Mouse (Mus musculus): ENCODE results near the gene Taf15. TPM values are rescaled to one million over a fixed set of nuclear protein-coding genes. Genes with fewer than 3 reads are reported as not detected.

The Taf15 gene
- total RNA-seq (2021), result 10 to 100 TPM; 56.2 to 60.3 TPM
- long read RNA-seq, experiment 1, result 0 reads
- long read RNA-seq, experiment 2, partial matches to known transcripts, result 3 of 3 reads
- long read RNA-seq, experiment 2, other reads (novel, unspliced or antisense), result 0 of 3 reads

DNA sequence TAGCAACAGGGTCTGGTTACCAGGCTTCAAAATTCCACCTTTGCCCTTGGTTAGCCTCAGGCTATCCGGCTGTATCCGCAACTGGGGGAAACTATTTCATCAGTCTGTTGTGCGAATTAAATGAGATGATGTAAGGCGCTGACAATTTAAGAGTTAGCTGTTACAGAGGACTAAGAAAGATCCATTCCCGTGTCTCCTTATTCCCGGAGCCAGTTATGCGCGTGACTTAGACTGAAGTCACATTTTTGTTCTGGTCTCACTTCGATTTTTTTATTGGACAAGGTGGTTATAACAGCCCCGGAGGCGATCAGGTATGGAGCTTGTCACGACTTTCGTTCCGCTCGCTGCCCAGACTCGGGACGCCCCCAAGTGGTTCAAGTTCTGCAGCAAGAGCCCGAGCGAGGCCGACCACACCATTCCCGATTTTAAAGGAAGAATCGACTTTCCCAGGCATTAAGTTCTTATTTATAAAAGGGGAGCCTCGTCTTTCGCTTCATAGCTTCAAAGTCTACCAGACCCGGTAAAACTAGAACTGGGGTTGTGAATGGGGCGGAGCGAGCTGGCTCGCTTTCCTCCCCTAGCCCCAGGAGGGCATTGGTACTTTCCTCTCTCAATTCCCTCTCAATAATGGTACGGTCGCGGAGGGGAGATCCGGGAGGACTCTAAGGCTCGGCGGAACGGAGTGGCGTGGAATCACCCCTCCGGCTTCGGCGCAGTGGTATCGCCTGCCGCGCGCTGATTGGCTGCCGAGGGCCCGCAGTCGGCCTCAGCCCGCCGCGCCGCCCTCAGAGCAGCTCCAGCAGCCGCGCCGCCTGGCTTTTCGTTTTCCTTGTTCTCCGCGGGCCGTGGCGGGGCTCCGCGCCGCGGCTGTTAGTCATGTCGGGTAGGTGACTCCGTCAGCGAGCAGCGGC, at the start of gene Taf15:
Gene Taf15, plus strand, starts transcription at position 763 of the 911 bp plus-strand sequence.
- peak; percentile 99 for DNase-seq (ENCODE audit: low spot score in 2 of 2)

GRCm38 (mm10) chr11:83424681-83425080, 48.2 kb upstream of the Taf15 start:
- peak; percentile 78 to 86 for DNase-seq (ENCODE audit: low spot score in 2 of 2)

DNA sequence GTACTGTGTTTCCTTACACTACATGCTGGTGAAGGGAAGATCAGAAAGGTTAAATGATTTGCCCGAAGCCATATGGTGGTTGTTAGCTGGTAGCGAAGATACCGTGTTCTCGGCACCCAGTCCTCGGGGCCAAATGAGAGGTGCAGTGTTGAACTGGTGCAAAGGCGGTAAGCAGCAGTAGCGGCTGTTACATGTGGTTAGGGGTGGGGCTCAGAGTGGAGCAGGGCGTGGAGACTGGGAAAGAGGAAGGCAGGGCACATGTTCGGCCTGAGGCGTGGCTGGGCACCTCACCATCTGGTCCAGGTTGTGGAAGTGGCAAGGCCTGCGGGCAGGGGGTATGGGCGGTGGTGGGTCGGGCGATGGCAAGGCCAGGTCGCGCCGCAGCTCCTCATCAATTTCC, 45.9 kb upstream of the Taf15 start:
- no peak for DNase-seq (ENCODE audit: low spot score in 2 of 2)

GRCm38 (mm10) chr11:83429355-83429754, 43.5 kb upstream of the Taf15 start, which contains the start of gene Gas2l2:
Gas2l2 (minus strand) TSS chr11:83429455.
- DNase-seq (ENCODE audit: low spot score in 2 of 2), result no peak

DNA sequence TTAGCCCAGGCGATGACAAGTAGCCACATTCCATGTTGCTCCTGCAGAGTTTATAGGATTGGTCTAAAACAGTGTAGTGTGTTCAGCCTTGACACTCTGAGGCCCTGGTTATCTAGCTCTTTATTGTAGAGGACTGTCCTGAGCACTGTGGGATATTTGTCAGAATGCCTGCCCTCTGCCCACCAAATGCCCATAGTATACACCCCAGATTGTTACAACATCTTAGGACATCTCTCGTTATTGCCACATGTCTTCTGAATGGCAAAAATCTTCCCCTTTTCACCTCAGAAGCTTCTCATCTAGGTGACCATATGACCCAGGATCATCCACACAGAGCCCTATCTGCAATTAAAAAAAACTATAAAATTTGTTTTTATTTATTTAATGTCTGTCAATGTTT, 40.4 kb upstream of the Taf15 start:
- DNase-seq (ENCODE audit: low spot score in 2 of 2), result no peak

- DNase-seq (ENCODE audit: low spot score in 2 of 2), result no peak
Observed at GRCm38 (mm10) chr11:83437377-83437776, 35.5 kb upstream of the Taf15 start, which contains the start of gene 1700020L24Rik. 1700020L24Rik (plus strand) TSS chr11:83437677.

GRCm38 (mm10) chr11:83439426-83440060, 33.3 kb upstream of the Taf15 start:
- DNase-seq (ENCODE audit: low spot score in 2 of 2), result no peak

DNA sequence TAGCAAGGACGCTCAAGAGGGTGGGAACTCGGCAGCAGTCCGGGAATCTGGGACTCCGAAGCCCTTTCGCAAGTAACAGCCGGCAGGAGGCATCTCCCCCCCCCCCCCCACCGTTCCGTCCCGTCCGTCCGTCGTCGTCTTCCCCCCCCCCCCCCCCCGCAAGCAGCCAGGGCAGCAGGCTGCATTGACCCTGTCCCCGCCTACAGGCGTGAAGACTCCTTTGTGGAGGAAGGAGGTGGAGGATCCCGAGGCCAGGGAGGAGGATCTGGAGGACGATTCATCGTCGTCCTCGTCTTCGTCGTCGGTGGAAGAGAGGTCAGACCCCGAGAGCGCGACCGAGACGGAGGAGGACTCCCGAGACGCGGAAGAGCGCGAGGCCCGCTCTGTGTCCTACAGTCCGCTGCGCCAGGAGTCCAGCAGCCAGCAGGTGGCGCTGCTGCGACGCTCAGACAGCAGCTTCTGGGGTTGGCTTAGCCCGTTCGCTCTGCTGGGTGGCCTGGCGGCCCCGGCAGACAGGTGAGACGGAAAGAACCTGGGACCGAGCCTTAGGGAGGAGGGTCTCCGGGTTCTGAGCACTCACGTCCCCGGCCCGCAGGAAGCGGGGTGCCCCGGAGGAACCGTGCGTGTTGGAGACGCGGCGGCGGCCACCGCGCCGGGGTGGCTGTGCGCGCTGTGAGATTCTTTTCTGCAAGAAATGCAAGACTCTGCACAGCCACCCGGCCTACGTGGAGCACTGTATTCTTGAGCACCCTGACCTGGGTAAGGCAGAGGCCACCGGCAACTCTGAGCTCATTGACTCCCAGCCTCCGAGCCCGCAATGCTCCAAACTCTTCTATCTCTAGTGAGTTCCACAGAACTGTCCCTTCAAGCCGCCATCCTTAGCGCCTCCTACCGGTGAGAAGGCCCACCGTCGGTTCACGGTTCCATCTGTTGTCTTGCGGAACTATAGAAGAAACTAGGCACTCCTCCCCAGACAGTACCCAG, 32.5 kb upstream of the Taf15 start:
- peak; percentile 84 to 86 for DNase-seq (ENCODE audit: low spot score in 2 of 2)

DNA sequence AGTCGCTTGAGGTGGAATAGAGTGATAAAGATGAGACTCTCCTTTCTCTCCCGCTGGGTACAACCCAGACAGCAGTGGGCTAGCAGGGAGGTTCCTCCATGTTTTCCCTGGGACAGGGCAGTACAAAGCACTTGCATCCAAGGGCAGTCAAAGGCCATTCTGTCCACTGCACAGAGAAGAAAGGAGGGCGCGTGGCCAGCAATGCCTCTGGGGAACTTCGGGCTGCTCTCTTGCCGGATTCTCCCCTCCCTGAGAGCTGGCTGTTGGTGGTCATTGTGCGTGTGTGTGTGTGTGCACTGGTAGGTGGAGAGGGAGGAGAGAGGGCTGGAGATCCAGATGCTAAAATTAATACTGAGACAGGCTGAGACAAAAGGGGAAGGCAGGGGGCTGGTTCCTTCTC, 31.7 kb upstream of the Taf15 start:
- DNase-seq (ENCODE audit: low spot score in 2 of 2), result no peak

GRCm38 (mm10) chr11:83442596-83443267, 30.2 kb upstream of the Taf15 start:
- DNase-seq (ENCODE audit: low spot score in 2 of 2), result peak; percentile 78 to 85

DNA sequence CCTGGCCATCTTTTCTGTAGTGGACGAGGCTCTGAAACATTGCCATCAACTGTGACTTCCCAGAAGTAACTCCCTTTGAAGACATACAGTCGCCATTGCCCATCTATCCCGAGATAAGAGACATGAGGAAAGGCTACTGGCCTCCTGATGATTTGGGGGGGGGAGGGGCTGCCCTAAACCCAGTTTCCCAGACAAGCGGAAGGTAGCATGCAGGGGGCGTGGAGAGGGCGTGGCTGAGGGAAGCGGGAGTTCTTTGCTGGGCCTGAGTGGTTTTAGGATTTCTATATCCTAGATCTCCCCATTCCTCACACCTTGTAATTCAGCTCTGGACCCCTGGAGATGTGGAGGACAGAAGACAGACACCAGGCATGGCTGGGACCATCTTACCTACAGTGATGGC, 29.1 kb upstream of the Taf15 start:
- no peak for DNase-seq (ENCODE audit: low spot score in 2 of 2)

DNA sequence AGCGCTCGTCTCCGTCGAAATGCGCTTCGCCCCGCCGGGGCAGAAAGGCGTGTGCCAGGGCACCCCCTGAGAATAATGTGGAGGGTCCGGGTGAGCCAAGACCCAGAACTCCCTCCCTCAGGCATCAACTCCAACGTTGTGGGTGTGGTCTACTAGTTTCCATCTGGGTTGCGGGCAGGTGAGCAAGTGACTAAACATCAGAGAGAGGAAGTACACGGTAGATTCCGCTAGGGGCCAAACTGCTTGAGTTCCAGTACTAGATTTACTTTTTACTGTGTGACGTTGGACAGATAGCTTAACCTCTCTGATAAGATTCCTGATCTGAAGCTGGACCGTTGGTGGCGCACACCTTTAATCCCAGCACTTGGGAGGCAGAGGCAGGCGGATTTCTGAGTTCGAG, 27.9 kb upstream of the Taf15 start:
- no peak for DNase-seq (ENCODE audit: low spot score in 2 of 2)

DNA sequence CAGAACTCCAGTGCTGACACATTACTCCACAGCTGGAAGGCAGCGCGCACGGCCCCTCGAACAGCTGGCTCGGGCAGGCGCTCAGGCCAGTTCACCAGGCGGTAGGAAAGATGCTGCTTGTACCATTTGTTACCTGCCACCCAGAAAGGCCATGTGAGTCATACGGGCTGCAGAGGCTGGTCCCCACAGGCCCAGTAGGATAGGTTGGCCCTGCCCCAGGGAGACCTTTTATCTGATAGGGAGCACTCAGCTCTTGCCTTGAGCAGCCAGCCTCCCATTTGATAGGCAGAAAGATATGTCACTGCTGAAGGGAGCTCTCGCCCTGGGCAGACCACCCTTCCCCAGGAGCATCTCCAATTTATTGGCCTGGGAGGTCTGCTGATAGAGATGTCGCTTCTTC, 25.3 kb upstream of the Taf15 start:
- DNase-seq (ENCODE audit: low spot score in 2 of 2), result no peak

- no peak for DNase-seq (ENCODE audit: low spot score in 2 of 2)
Observed at GRCm38 (mm10) chr11:83448021-83448926, 24.6 kb upstream of the Taf15 start.

DNA sequence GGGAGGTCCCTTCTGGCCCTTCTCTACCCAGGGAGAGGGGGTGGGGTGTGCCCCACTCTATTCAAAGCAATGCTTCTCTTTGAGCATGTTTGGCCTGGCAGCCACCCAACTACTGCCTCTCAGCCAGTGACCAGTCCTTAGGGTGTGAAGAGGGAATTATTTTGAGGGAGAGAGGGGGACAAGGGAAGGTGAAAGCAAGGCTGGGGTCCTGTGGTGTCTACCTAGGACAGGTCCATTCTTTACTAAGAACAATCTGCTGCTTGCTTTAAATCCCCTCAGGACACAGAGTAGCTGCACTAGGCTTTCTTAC, 24.0 kb upstream of the Taf15 start:
- no peak for DNase-seq (ENCODE audit: low spot score in 2 of 2)

DNA sequence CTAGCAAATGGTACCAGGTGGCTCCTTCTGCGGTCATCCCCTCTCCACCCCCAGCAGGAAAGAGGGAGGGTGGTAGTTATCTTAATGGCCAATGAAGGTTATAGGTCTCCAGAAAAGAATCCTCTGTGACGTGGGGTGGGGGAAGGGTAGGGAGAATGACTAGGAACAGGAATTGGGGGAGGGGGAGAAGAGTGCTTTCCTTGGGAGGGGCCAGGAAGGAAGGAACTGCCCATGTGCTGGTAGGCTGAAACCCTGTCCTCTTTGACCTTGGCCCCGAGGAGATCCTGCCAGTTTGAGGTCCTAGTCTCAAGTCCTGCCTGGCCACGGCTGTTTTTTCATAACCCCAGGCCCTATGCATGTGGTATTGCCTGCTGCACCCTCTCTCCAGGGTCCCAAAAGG, 23.6 kb upstream of the Taf15 start:
- no peak for DNase-seq (ENCODE audit: low spot score in 2 of 2)

DNA sequence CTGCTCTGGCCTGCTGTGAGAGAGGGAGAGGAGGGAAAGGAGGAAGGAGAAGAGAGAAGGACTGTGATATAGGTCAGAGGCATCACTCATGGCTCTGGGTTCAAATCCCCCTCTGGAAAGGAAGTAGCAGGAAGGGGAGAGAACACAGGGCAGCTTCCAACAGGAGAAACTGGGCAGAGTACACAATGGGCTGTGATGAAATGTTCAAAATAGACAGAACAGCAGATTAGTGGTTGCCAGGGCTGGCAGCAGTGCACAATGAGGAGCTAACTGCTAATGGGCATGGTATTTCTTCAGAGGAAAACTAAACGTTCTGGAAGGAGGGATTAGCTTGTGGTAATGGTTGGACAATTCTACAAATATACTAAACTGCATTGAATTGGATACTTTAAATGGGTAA, 22.3 kb upstream of the Taf15 start:
- no peak for DNase-seq (ENCODE audit: low spot score in 2 of 2)

- no peak for DNase-seq (ENCODE audit: low spot score in 2 of 2)
Observed at GRCm38 (mm10) chr11:83451281-83451680, 21.6 kb upstream of the Taf15 start.

DNA sequence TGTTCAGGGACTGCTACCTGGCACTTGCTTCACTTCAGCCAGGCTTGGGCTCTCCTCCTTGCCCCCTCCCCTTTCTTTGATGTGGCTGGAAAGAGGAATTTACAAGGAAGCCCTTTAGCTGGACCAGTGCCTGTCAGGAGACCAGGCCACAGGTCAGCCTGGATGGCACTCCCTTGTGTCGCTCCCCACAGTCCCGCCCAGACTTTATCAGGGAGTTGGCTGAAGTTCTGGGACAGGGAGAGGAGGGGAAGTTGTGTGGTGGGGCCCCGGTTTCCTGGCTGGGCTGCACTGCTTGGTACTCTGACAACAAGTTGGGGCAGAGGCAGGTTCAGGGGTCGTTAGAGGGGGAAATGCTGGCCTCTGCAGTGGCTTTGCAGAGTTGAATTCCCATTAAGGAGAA, 18.3 kb upstream of the Taf15 start:
- DNase-seq (ENCODE audit: low spot score in 2 of 2), result no peak

DNA sequence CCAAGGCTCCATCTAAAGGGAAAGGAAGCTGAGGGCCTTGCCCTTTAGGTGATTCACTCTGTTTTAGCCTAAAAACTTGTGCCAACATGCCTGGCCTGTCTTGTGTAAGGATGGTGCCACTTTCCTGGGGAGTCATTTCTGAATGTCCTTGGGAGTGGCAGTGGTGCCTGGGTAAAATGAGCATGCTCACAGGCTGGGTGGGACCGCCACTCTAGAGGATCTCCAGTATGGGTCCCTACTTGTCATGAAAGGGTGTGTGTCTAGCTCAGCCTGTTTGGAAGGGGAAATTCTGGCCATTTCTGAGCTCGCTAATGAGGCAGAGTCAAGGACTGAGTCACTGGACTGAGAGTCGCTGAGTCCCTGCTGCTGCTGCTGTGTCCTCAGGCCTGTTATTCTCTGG, 17.3 kb upstream of the Taf15 start:
- no peak for DNase-seq (ENCODE audit: low spot score in 2 of 2)
